Mouse (Mus musculus) embryonic facial prominence, embryonic 11.5 days (tissue): ENCODE measurements around the gene Edc4. TPM values are rescaled to one million over a fixed set of nuclear protein-coding genes. Genes with fewer than 3 reads are reported as not detected.

Experiments used
- ATAC-seq: fragments of 200-750 bp; cut with Nextera tagmentation; replicated peaks from 2 replicates; pipeline ENCODE4 v1.8.0; 2017; ENCODE audit warnings: low read depth; ENCODE audit not compliant: insufficient number of reproducible peaks, low FRiP score, low TSS enrichment
- DNase-seq: peaks from one replicate; pipeline ENCODE4 v3.0.0-alpha.2; 2015; ENCODE audit warnings: low spot score
- H3K27ac ChIP-seq: fragments of 300-500 bp; sonication (generic); replicated peaks from 2 replicates; pipeline ENCODE4 v1.5.1; 2014; ENCODE audit warnings: mild to moderate bottlenecking, low read depth, low read length, control low read depth
- H3K27me3 ChIP-seq: fragments of 300-500 bp; sonication (generic); 2 replicates; pipeline ENCODE4 v1.6.1; 2014; ENCODE audit warnings: mild to moderate bottlenecking, low read length, moderate library complexity, mixed read lengths; ENCODE audit not compliant: control insufficient read depth, insufficient read depth
- H3K36me3 ChIP-seq: fragments of 300-500 bp; sonication (generic); replicated peaks from 2 replicates; pipeline ENCODE4 v1.6.1; 2014; ENCODE audit warnings: low read depth, mild to moderate bottlenecking, low read length, moderate library complexity, mixed read lengths; ENCODE audit not compliant: control insufficient read depth, insufficient read depth
- H3K4me1 ChIP-seq: fragments of 300-500 bp; sonication (generic); 2 replicates; pipeline ENCODE4 v1.6.1; 2014; ENCODE audit warnings: low read length, mixed read lengths; ENCODE audit not compliant: control insufficient read depth, insufficient read depth
- H3K4me2 ChIP-seq: fragments of 300-500 bp; sonication (generic); 2 replicates; pipeline ENCODE4 v1.6.1; 2014; ENCODE audit warnings: low read depth, mild to moderate bottlenecking, control low read depth, low read length, moderate library complexity
- H3K4me3 ChIP-seq: fragments of 300-500 bp; sonication (generic); 2 replicates; pipeline ENCODE4 v1.5.1; 2014; ENCODE audit warnings: low read depth, low read length, control low read depth
- H3K9ac ChIP-seq: fragments of 300-500 bp; sonication (generic); replicated peaks from 2 replicates; pipeline ENCODE4 v1.6.1; 2014; ENCODE audit warnings: mild to moderate bottlenecking, control low read depth, low read length
- H3K9me3 ChIP-seq: fragments of 300-500 bp; sonication (generic); replicated peaks from 2 replicates; pipeline ENCODE4 v1.6.1; 2016; ENCODE audit warnings: mild to moderate bottlenecking, low read length, inconsistent platforms, mixed read lengths; ENCODE audit not compliant: control insufficient read depth
- WGBS: fragments of 180-500 bp; shearing (Covaris S2); extraction: QIAGEN DNeasy Blood & Tissue Kit; methylation state at CpG from one replicate; pipeline ENCODE4 v1.1.7; 2014; 5-methylcytosine and 5-hydroxymethylcytosine counted together
- polyA plus RNA-seq: library from polyadenylated mRNA; unstranded; fragments of >200 nt; fragmentation: Nextera tagmentation; extraction: Ambion mirVana; gene quantifications from 2 replicates; pipeline ENCODE4 v1.2.1, GENCODE M21; 2014

Edc4 gene
- polyA plus RNA-seq, 1 experiment from 2014 or later = 31.8 TPM

DNA sequence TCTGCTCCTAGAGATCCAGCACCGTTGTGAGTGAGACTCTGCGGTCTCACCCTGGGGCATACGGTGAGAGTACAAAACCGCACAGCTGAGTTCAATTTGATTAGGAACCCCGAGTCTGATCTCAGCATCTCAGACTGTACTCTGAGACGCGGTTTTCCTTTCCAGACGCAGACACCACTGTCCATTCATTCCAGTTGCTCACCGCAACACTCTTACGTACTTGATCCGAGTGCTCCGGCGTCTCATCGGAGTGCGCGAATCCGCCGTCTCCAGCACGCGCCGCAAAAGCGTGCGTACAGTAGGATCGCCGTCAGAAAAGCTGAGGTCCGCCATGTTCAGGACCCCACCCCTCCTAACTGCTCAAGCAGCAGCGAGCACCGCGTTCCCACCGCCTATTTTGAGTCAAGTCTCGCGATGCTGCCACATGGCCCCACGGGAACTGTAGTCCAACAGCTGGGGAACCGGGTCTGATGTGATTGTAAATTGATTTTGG lies 29.0 kb upstream of the Edc4 start:
- Histone ChIP-seq H3K4me2 (peak overlapping the region; percentile 56), H3K9me3 (no peaks in the 10 kb centered on the region), H3K4me1 (peaks cover 2% of the 10 kb centered on the region; the same call in 1 of the 2 replicates), H3K36me3 (peaks cover 5% of the 10 kb centered on the region), H3K9ac (peak overlapping the region; percentile 80), H3K27ac (peak overlapping the region; percentile 52), H3K4me3 (peak overlapping the region; percentile 73), H3K27me3 (no peaks in the 10 kb centered on the region)
- ATAC-seq (peak; percentile 77), DNase-seq (peak; percentile 97)
- under 1% methylated on average over 34 of the region's 34 CpGs for WGBS

- Histone ChIP-seq H3K27me3 (no peaks in the 10 kb centered on the region), H3K4me2 (no peak overlapping the region), H3K27ac (no peak overlapping the region), H3K4me3 (no peak overlapping the region), H3K9me3 (no peaks in the 10 kb centered on the region), H3K4me1 (peaks cover 2% of the 10 kb centered on the region; the same call in 1 of the 2 replicates), H3K9ac (no peak overlapping the region), H3K36me3 (peaks cover 2% of the 10 kb centered on the region; the same call in 1 of the 2 replicates)
- WGBS = 81% methylated on average over 12 of the region's 12 CpGs
- ATAC-seq (no peak), DNase-seq (no peak)
These were observed 28.4 kb upstream of the Edc4 start for GRCm38 (mm10) chr8:105852146-105852729.

DNA sequence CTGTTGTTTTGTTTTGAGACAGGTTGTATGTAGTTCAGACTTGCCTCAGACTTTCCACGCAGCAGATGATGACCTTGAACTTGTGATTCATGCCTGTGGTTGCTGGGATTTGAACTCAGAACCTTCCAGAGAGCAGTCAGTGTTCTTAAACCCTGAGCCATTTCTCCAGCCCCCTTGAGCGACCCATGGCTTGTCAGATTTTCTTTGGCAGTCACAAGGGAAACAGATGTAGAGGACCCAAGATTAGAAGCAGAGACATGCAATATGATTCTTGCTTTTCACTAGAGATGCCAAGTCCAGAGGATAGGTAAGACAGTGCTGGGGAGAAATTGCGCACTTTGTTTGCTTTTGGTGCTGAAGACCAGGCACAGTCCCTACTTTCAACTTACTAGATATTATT lies 27.5 kb upstream of the Edc4 start, which contains the start of gene Cenpt:
Gene Cenpt (minus strand): TSS at position 101 of the 400 bp plus-strand sequence.
- ATAC-seq = no peak
- Histone ChIP-seq H3K4me3 (no peak within 1 kb of the TSS), H3K9ac (no peak within 1 kb of the TSS), H3K27ac (no peak within 1 kb of the TSS), H3K4me2 (no peak within 1 kb of the TSS), H3K4me1 (peaks cover 2% of the 10 kb centered on the region; the same call in 1 of the 2 replicates), H3K27me3 (no peaks in the 10 kb centered on the region), H3K36me3 (peaks cover under 1% of the 10 kb centered on the region; the same call in 1 of the 2 replicates), H3K9me3 (no peaks in the 10 kb centered on the region)
- WGBS = 88% methylated on average over 3 of the region's 3 CpGs
- no peak for DNase-seq

DNA sequence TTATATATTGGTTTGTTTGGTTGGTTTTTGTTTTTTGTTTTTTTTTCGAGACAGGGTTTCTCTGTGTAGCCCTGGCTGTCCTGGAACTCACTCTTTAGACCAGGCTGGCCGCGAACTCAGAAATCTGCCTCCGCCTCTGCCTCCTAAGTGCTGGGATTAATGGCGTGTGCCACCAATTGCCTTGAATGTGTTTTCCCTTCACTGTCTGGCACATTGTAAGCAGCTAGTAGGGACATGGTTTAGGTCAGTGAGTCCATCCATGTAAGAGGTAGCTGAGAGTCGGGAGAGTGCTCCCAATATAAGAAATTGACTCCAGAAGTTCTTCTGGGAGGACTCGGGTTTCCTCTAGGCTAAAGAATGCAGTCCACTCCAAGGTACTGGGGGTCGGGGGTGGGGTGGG lies 26.4 kb upstream of the Edc4 start:
- 26% methylated on average over 8 of the region's 8 CpGs for WGBS
- ATAC-seq = no peak; the same call in none of the 2 replicates
- Histone ChIP-seq H3K9ac (peak overlapping the region; percentile 85), H3K4me3 (peak overlapping the region; percentile 83), H3K36me3 (no peaks in the 10 kb centered on the region), H3K4me1 (peaks cover 2% of the 10 kb centered on the region; the same call in 1 of the 2 replicates), H3K4me2 (peak overlapping the region; percentile 19), H3K27ac (no peak overlapping the region), H3K9me3 (no peaks in the 10 kb centered on the region), H3K27me3 (no peaks in the 10 kb centered on the region)
- no peak for DNase-seq

DNA sequence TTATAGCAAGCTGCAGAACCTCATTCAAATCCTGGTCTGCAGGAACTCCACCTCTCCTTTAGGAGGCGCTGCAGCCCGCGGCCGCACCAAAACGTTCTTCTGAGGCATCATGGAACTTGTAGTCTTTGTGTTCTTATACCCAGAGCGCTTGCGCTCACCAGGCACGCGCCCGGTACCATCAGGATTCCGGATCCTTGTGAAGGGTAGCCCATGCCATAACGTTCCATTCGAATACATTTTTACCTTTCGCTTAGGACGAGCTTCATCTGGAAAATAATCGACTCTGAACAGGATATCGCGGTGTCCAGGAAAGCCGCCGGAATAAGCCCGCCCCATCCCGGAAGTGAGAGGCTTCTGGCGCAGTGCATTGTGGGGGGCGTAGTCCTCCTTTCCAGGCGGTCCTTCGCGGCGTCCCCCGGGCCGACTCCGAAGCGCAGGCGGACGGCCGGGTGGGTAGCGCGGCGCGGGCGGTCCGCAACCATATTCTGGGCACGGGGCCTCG lies 25.9 kb upstream of the Edc4 start, which contains the start of gene Thap11:
Gene Thap11 (plus strand): TSS at position 418 of the 502 bp plus-strand sequence.
- Histone ChIP-seq H3K9ac (peak within 1 kb of the TSS; percentile 85), H3K9me3 (no peaks in the 10 kb centered on the region), H3K4me1 (peaks cover 2% of the 10 kb centered on the region; the same call in 1 of the 2 replicates), H3K27ac (peak within 1 kb of the TSS; percentile 75), H3K4me3 (peak within 1 kb of the TSS; percentile 83), H3K36me3 (no peaks in the 10 kb centered on the region), H3K4me2 (peak within 1 kb of the TSS; percentile 96), H3K27me3 (no peaks in the 10 kb centered on the region)
- DNase-seq (peak; percentile 95), ATAC-seq (peak; percentile 88)
- WGBS = under 1% methylated on average over 43 of the region's 43 CpGs

DNA sequence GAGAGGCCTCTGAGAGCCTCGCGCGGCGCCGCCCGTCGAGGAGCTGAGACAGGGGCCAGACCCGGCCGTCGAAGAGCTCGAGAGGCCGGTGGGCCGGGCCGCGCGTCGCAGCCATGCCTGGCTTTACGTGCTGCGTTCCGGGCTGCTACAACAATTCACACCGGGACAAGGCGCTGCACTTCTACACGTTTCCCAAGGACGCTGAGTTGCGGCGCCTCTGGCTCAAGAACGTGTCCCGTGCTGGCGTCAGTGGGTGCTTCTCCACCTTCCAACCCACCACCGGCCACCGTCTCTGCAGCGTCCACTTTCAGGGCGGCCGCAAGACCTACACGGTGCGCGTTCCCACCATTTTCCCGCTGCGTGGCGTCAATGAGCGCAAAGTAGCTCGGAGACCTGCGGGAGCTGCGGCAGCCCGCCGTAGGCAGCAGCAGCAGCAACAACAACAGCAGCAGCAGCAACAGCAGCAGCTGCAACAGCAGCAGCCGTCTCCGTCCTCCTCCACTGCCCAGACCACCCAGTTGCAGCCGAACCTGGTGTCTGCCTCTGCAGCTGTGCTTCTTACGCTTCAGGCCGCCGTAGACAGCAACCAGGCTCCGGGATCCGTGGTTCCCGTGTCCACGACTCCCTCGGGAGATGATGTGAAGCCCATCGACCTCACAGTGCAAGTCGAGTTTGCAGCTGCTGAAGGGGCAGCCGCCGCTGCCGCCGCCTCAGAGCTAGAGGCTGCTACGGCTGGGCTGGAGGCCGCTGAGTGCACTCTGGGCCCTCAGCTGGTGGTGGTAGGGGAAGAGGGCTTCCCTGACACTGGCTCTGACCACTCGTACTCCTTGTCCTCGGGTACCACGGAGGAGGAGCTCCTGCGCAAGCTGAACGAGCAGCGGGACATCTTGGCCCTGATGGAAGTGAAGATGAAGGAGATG lies 25.2 kb upstream of the Edc4 start:
- under 1% methylated on average over 71 of the region's 71 CpGs for WGBS
- H3K9ac ChIP-seq = peak overlapping the region; percentile 85
- peak overlapping the region; percentile 96 for H3K4me2 ChIP-seq
- H3K4me1 ChIP-seq = no peaks in the 10 kb centered on the region; the same call in 1 of the 2 replicates
- H3K9me3 ChIP-seq = no peaks in the 10 kb centered on the region
- H3K27me3 ChIP-seq = no peaks in the 10 kb centered on the region
- ATAC-seq (peak; percentile 1; the same call in 1 of the 2 replicates), DNase-seq (no peak)
- H3K36me3 ChIP-seq = no peaks in the 10 kb centered on the region
- peak overlapping the region; percentile 75 for H3K27ac ChIP-seq
- H3K4me3 ChIP-seq = peak overlapping the region; percentile 83

GRCm38 (mm10) chr8:105856168-105856835 lies 24.4 kb upstream of the Edc4 start:
- Histone ChIP-seq H3K27ac (0 out of 2 replicates have a peak overlapping the region, but pooled peaks have one; percentile 75), H3K36me3 (no peaks in the 10 kb centered on the region), H3K4me1 (no peaks in the 10 kb centered on the region), H3K9me3 (no peaks in the 10 kb centered on the region), H3K4me2 (peak overlapping the region; percentile 96), H3K4me3 (peak overlapping the region; percentile 83), H3K9ac (peak overlapping the region; percentile 85), H3K27me3 (no peaks in the 10 kb centered on the region)
- ATAC-seq (no peak), DNase-seq (peak; percentile 11)
- WGBS = 24% methylated on average over 15 of the region's 15 CpGs
